Mouse (Mus musculus): Measurements from ENCODE around the gene Ptges2.
"Not testable (repeated sequence)": the region's sequence is repeated elsewhere in the genome, so short reads cannot be mapped to it uniquely, and the experiment has no call there.

Ptges2 gene

GRCm38 (mm10) chr2:32395484-32395945 is at the start of gene Ptges2:
TSS of gene Ptges2 (plus strand) at chr2:32395896.
- peak; percentile 84 to 85 for DNase-seq (ENCODE audit: low spot score in 2 of 2)

DNA sequence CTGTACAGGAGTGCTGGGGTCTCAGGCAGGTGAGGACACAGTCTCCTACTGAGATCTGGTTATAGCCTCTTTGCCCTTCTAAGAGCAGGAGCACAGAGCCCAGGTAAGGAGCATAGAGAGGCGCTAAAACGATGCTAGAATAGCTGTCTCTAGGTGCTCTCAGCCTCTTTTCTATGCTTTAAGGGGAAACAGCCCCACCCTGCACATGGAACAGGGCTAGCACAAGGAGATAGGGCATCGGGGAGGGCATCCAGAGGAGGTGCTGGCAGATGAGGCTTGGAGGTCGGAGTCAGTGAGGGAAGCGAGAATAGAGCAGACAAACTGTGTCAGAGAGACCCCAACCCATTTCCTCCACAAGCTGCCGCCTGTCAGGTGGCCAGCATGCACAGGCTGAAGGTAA is 48.7 kb upstream of the Ptges2 start:
- no peak for DNase-seq (ENCODE audit: low spot score in 2 of 2)

DNA sequence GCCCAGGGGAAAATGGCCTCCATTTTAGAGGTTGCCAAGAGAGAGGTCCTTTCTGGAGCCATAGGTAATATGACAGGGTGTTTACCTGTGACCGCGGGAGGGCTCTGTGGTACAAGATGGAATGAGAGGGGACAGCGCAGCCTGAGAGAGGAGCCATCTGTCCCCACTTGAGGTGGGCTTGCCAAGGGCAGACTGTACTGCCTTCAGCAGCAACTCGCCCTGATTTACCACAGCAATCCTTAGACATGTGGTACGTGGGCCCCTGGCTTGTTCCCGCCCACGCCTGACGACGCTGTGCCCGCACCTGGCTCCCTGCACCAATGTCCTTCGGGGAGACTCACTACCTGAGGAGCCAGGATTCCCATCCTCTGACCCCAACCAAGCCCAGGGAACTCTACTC is 47.4 kb upstream of the Ptges2 start:
- peak; percentile 56 to 72 for DNase-seq (ENCODE audit: low spot score in 2 of 2)

DNA sequence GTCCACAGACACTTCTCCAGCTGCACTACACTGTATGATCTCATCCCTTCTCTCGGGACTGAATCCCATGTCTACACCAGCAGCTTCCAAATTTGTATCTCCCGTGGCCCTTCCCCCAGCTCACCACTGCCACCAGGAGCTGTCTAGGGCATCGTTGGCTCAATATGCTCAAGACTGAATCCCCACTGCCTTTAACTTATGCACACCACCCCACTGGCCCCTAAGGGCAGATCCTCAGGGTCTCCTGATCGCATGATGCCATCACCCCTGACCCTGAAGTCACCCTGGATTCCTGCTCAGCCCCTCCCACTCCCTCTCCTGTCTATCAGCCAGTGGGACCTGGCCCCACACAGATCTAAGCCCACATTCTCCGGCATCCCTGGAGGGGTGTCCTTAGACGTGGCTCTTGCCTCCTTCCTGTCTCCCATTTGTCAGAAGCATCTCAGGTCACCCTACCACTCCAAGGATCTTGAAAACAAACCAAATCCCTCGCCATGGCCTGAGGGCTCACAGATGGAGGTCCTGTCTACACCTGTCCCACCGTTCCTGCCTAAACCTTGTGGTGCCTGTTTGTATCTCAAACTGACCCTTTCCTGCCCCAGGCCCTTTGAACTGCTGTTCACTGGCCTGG is 46.0 kb upstream of the Ptges2 start:
- peak; percentile 57 to 69 for DNase-seq (ENCODE audit: low spot score in 2 of 2)

DNA sequence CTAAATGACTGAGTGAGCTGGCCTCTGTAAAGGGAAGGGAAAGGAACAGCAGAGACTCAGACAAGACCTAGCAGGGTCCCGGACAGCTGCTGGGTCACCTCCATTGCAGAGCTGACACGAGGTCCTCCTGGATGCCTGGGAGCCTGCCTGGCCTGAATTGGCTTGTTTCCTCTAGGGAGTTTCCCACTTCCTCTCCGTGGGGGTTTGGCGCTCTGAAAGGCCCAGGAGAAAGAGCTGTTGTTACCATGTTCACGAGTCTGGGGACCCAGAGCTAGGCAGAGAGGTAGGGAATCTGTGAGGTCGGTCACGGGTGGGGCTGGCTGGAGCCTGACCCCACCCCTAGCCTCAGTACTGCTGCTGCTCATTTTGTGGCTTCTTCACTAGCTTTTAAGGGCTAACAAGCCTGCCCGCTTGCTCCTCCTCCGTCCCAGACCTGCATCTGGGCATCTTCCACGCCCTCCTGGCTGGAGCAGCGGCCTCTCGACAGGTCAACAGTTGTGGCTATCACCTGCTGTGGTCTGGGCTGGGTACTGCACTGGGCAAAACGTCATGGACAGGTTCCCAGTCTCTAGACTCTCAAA is 45.1 kb upstream of the Ptges2 start:
- DNase-seq (ENCODE audit: low spot score in 2 of 2): no peak

DNA sequence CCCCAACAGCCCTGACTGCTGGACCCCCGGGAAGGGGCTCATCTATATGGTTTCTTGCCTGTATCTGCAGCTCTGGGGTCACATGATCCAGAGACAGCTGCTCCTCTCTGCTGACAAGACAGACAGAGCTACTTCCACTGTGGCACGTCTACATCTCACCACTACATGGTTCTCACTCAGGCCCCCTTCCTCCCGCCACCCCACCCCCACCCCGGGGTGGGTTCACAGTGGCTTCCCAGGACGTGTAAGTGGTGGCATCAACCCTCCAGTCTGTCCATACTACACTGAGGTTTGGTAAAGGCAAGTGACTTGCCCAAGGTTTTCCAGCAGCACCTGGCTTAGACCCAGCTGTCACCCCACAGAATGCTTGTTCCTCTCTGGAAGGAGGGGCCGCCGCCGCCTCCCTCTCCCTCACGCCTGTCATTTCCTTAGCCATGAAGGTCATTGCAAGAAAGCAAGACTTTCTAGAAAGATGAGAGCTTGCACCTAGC is 44.2 kb upstream of the Ptges2 start:
- peak in 1 of 2 experiments; percentile 55 for DNase-seq (ENCODE audit: low spot score in 2 of 2)

DNA sequence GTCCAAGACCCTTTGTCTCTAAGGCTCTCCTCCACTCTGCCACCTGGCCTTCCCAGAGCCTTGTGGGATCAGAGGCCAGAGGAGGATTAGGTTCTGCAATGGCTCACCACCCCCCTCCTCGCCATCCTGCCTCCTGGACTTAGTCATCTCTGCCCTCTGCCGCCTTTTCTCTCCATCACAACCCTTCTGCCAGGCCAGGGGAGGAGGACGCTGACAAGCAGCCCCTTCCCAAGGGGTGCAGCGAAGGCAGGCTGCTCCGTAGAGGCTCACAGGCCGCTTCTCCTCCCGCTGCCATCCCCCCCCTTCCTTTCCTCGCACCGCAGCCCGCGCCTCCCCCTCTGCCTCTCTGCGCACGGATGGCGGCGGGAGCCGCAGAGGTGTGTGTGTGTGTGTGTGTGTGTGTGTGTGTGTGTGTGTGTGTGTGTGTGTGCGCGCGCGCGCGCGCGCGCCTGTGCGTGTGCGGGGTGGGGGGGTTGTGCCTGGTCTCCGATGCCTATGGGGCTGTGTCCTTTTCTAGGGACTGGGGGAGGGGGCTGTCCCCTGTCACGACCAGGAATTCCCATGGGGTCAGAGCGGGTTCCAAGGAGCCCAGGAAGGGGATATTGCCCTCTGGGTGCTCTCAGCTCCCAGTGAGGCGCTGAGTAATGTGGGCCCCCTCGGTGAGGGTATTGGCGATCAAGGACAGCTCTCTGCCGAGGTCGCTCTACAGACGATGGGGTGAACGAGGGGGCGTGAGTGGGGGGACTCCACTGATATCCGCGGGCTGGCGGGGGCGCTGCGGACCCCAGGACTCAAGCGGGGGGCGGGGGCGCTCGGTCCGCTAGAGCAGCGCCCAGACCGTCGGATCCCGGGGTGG is 43.3 kb upstream of the Ptges2 start, which contains the start of gene Ciz1:
TSS of gene Ciz1 (plus strand) at position 177 of the 856 bp plus-strand sequence.
- DNase-seq (ENCODE audit: low spot score in 2 of 2): peak in 1 of 2 experiments; percentile 56

GRCm38 (mm10) chr2:32353007-32353542 is 42.6 kb upstream of the Ptges2 start, which contains the start of gene Dnm1:
TSS of gene Dnm1 (minus strand) at chr2:32353338.
- DNase-seq (ENCODE audit: low spot score in 2 of 2): peak; percentile 86 to 91

- DNase-seq (ENCODE audit: low spot score in 2 of 2): no peak
Measured at GRCm38 (mm10) chr2:32353836-32354235, 41.9 kb upstream of the Ptges2 start.

- no peak for DNase-seq (ENCODE audit: low spot score in 2 of 2)
Measured at GRCm38 (mm10) chr2:32354336-32354895, 41.3 kb upstream of the Ptges2 start.

- DNase-seq (ENCODE audit: low spot score in 2 of 2): no peak
Measured at GRCm38 (mm10) chr2:32356216-32356615, 39.5 kb upstream of the Ptges2 start.

DNA sequence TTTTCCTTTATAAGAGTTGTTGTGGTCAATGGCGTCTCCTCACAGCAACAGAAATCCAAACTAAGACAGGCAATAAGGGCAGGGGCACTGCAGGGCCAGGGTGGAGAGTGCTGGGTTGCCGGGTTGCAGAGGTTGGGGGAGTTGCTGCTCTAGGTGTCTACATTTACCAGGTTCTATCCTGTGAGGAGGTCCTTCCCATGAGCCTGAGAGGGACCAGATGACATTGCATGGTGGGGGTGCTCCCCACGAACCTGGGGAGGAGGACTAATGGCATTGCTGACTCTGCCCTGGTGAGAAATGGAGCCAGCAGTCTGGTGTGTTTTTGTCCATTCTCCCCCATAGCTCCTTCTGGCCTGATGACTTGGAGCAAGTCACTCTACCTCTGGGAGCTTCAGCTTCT is 38.0 kb upstream of the Ptges2 start:
- no peak for DNase-seq (ENCODE audit: low spot score in 2 of 2)

DNA sequence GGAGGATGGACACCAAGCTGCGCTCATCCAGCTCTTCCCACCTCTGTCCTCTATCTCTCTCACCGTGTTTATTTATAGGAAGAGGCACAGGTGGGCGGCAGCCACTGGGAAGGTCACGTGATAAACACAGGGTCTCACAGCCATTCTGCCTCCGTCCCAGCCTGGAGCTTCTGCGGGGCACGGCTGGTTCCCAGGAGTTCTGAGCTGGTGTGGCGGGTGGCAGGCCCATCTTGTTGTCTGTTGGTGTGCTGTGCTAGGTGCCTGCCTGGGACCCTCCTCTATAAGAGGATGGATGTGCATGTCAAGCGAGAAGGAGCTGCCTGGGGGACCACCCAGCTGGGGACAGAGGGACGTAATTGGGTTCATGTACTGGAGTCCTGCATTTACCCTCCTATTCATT is 37.3 kb upstream of the Ptges2 start:
- DNase-seq (ENCODE audit: low spot score in 2 of 2): no peak

GRCm38 (mm10) chr2:32360741-32361140 is 35.0 kb upstream of the Ptges2 start:
- peak; percentile 80 to 90 for DNase-seq (ENCODE audit: low spot score in 2 of 2)

DNA sequence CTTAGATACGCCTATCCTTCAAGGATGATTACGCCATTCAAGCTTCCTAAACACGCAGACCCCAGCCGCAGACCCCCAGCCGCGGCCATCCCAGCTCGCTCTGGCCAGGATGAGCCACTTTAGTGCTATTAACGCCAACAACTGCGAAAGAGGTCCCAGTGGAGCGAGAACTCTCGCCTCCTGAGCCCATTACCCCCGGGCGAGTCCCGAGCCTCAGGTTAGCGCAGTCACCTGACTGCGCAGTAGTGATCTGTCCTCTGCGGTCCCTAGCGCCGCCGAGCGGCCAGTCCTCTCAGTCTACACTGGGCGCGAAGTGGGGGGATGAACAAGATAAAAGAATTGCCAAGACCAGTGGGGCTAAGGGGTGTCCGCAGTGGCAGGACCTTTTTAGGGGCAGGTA is 34.3 kb upstream of the Ptges2 start:
- peak; percentile 69 to 72 for DNase-seq (ENCODE audit: low spot score in 2 of 2)

- DNase-seq (ENCODE audit: low spot score in 2 of 2): not testable (repeated sequence)
Measured at GRCm38 (mm10) chr2:32362274-32362673, 33.4 kb upstream of the Ptges2 start.

DNA sequence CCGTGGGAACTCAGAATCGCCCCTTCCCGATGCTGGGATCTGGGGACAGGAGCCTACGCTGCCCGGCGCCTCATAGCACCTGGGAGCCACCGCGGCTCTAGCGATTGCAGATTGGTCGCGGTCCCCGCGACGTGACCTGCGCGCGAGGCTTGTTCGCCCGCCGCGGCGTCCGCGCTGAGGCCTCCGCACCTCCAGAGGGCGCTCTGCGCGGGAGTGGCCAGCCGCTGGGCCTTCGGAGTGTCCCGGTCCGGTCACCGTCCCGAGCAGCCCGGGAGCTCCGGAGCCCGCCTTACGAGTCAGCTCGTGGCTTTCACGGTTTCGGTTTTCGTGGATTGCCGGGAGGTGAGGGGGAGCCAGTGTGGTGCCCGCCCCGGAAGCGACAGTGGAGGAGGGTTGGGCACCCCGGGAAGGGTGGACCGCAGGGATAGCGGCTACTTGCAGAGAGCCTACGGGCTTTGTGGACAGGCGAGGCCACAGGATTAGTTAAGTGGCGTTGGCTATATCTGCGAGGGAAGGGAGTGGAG is 32.8 kb upstream of the Ptges2 start:
- DNase-seq (ENCODE audit: low spot score in 2 of 2): peak; percentile 81 to 83

DNA sequence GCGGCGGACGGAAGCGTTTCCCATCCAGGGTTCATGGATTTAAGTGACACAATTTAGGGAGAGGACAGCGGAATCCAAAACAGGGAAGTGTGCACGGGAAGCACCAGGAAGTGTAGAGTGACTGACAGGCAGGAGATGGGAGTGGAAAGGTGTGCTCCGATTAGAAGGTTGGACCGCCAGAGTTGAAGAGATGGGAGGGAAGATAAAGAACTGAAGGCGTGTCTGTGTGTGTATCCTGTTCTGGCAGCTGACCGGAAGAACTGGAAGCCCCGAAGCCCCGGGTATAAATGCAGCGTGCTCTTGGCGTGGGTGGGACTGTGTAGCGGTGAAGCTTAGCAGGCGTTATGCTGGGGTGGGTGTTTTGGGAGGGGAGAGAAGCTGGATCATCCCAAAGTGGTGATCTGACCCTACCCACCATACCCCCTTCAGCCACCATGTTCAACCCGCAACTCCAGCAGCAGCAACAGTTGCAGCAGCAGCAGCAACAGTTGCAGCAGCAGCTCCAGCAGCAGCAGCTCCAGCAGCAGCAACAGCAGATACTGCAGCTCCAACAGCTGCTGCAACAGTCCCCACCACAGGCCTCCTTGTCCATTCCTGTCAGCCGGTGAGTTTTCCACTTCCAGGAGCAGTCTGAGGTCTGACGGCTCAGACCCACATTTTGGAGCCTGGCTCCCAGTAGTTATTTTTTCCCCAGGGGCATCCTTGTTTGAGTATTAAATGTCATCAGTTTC is 32.2 kb upstream of the Ptges2 start:
- no peak for DNase-seq (ENCODE audit: low spot score in 2 of 2)

DNA sequence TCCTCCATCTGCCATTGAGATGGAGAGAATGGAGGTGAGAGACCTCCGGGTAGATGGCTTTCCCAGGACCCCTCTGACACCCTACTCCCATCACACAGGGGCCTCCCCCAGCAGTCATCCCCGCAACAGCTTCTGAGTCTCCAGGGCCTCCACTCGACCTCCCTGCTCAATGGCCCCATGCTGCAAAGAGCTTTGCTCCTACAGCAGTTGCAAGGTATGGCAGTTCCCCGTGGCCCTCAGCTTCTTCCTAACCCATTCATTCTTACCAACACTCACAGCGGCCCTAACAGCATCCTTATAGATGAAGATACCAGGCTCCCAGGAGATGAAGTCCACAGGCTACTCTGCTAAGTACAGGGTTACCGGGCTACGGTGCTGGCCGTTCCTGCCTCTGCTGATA is 31.6 kb upstream of the Ptges2 start:
- DNase-seq (ENCODE audit: low spot score in 2 of 2): no peak

DNA sequence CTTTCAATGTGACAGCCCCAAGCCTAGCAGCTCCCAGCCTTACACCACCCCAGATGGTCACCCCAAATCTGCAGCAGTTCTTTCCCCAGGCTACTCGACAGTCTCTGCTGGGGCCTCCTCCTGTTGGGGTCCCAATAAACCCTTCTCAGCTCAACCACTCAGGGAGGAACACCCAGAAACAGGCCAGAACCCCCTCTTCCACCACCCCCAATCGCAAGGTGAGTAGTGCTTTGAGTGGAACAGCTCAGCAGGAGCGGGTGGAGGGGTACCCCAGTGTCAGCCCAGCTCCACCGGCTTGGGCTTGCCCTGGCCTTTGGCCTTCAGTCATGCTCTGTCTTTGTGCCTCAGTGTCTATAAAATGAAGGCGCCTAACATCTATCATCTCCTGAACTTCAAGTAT is 28.4 kb upstream of the Ptges2 start:
- no peak for DNase-seq (ENCODE audit: low spot score in 2 of 2)

- no peak for DNase-seq (ENCODE audit: low spot score in 2 of 2)
Measured at GRCm38 (mm10) chr2:32374191-32374590, 21.5 kb upstream of the Ptges2 start.

Data from right cerebral cortex, postnatal 36 days (tissue).